Mouse (Mus musculus) urinary bladder, postnatal 4 days (tissue): ENCODE results near the gene Wdfy2.
"Not testable (repeated sequence)": the region's sequence is repeated elsewhere in the genome, so short reads cannot be mapped to it uniquely, and the experiment has no call there.

Source experiments
- DNase-seq, 2 experiments: peaks; one replicate each; pipeline ENCODE4 v3.0.0; 2021 to 2022; ENCODE audit warnings: low spot score in 2 of 2

Gene Wdfy2

GRCm38 (mm10) chr14:62880084-62880851 is 42.8 kb downstream of the Wdfy2 start:
- no peak for DNase-seq

- DNase-seq: no peak
These were observed 44.7 kb downstream of the Wdfy2 start for GRCm38 (mm10) chr14:62882061-62882614.

GRCm38 (mm10) chr14:62883551-62883950 is 46.1 kb downstream of the Wdfy2 start:
- no peak for DNase-seq

GRCm38 (mm10) chr14:62884171-62884570 is 46.7 kb downstream of the Wdfy2 start:
- no peak for DNase-seq

GRCm38 (mm10) chr14:62884639-62885038 is 47.2 kb downstream of the Wdfy2 start:
- DNase-seq: no peak

- DNase-seq: no peak
These were observed 47.7 kb downstream of the Wdfy2 start for GRCm38 (mm10) chr14:62885146-62885545.

- no peak for DNase-seq
These were observed 53.9 kb downstream of the Wdfy2 start for GRCm38 (mm10) chr14:62891401-62891800.

- peak in 1 of 2 experiments; percentile 22 for DNase-seq
These were observed 55.5 kb downstream of the Wdfy2 start for GRCm38 (mm10) chr14:62892771-62893641.

- not testable (repeated sequence) for DNase-seq
These were observed 56.2 kb downstream of the Wdfy2 start for GRCm38 (mm10) chr14:62893642-62894180.

GRCm38 (mm10) chr14:62894924-62895840 is 57.7 kb downstream of the Wdfy2 start:
- no peak for DNase-seq

GRCm38 (mm10) chr14:62898061-62898460 is 60.6 kb downstream of the Wdfy2 start:
- no peak for DNase-seq

GRCm38 (mm10) chr14:62907888-62908287 is 70.4 kb downstream of the Wdfy2 start:
- DNase-seq: no peak

GRCm38 (mm10) chr14:62908550-62908949 is 71.1 kb downstream of the Wdfy2 start:
- DNase-seq: no peak

- DNase-seq: no peak
These were observed 73.4 kb downstream of the Wdfy2 start for GRCm38 (mm10) chr14:62910859-62911258.

- no peak for DNase-seq
These were observed 77.7 kb downstream of the Wdfy2 start for GRCm38 (mm10) chr14:62915146-62915685.

- no peak for DNase-seq
These were observed 79.1 kb downstream of the Wdfy2 start for GRCm38 (mm10) chr14:62916488-62917034.

- no peak for DNase-seq
These were observed 83.9 kb downstream of the Wdfy2 start for GRCm38 (mm10) chr14:62921401-62921800.

- DNase-seq: no peak
These were observed 85.2 kb downstream of the Wdfy2 start for GRCm38 (mm10) chr14:62922637-62923036.

GRCm38 (mm10) chr14:62924800-62925199 is 87.3 kb downstream of the Wdfy2 start:
- no peak for DNase-seq

- DNase-seq: no peak
These were observed 90.6 kb downstream of the Wdfy2 start for GRCm38 (mm10) chr14:62928101-62928541.
